ENCODE assay signal across 17 mouse cellular contexts in genomic region chr2:163743357-163743756, GRCm38 (mm10). TPM values are rescaled to one million over a fixed set of nuclear protein-coding genes. Genes with fewer than 3 reads are reported as not detected.
DNase-seq lines count a peak whose midpoint lies in the region; ATAC-seq and TF ChIP-seq lines count a peak whose summit lies in the region.
"Had no signal": no experiment of that assay in that cellular context is flagged by ENCODE, and none has a peak within 500 bp of the region (broad histone marks: within the 10 kb centered on the region; RNA-seq: fewer than 3 reads in every experiment).

No protein-coding gene starts in this region.

- no peak overlapping the region for H3K27ac ChIP-seq in kidney, embryonic 15.5 days
- H3K27ac ChIP-seq in MEL (ENCODE audit: control insufficient read depth, low read depth, low read length) = peak overlapping the region; percentile 53
- H3K27ac ChIP-seq in lung, embryonic 16.5 days (ENCODE audit: low read length) = no peak overlapping the region
- H3K27ac ChIP-seq in forebrain, embryonic 13.5 days = no peak overlapping the region
- H3K27ac ChIP-seq: embryonic facial prominence, embryonic 10.5 days; heart, embryonic 13.5 days; intestine, embryonic 15.5 days; macrophage; neural tube, embryonic 15.5 days had no signal

- WGBS in kidney, embryonic 15.5 days = 59% methylated on average over 6 of the region's 6 CpGs
- WGBS in lung, embryonic 16.5 days = 45% methylated on average over 6 of the region's 6 CpGs
- 79% methylated on average over 6 of the region's 6 CpGs for WGBS in forebrain, embryonic 13.5 days

- ATAC-seq in kidney, embryonic 15.5 days (replicated peaks; ENCODE audit: low FRiP score) = no peak
- ATAC-seq in granulocyte monocyte progenitor cell, adult 5-6 weeks (replicated peaks; ENCODE audit: poor library complexity, severe bottlenecking) = peak; percentile 33; the same call in 1 of the 2 replicates
- ATAC-seq in lung, embryonic 16.5 days (ENCODE audit: low read depth) = peak; percentile 51
- no peak for ATAC-seq in forebrain, embryonic 13.5 days
- ATAC-seq: CD4-positive, CD25-positive, alpha-beta regulatory T cell, adult 4 months; intestine, embryonic 15.5 days had no signal

- H3K4me3 ChIP-seq in kidney, embryonic 15.5 days (replicated peaks) = no peak overlapping the region
- H3K4me3 ChIP-seq in MEL (ENCODE audit: control insufficient read depth in 1 of 2, insufficient read depth in 1 of 2, low read depth in 2 of 2, low read length in 2 of 2) = no peak overlapping the region; a peak in 1 of 4 replicates
- H3K4me3 ChIP-seq in lung, embryonic 16.5 days (ENCODE audit: low read length) = no peak overlapping the region
- no peak overlapping the region for H3K4me3 ChIP-seq in forebrain, embryonic 13.5 days
- H3K4me3 ChIP-seq: embryonic facial prominence, embryonic 10.5 days; heart, embryonic 13.5 days; intestine, embryonic 15.5 days; neural tube, embryonic 15.5 days had no signal

- no peaks in the 10 kb centered on the region for H3K9me3 ChIP-seq in kidney, embryonic 15.5 days (replicated peaks)
- no peaks in the 10 kb centered on the region for H3K9me3 ChIP-seq in MEL (replicated peaks; ENCODE audit: insufficient read depth, low read length)
- H3K9me3 ChIP-seq in lung, embryonic 16.5 days (ENCODE audit: control insufficient read depth, low read length) = no peaks in the 10 kb centered on the region
- no peaks in the 10 kb centered on the region for H3K9me3 ChIP-seq in forebrain, embryonic 13.5 days (replicated peaks)
- H3K9me3 ChIP-seq: embryonic facial prominence, embryonic 10.5 days; heart, embryonic 13.5 days; intestine, embryonic 15.5 days; neural tube, embryonic 15.5 days had no signal

- H3K9ac ChIP-seq in kidney, embryonic 15.5 days = no peak overlapping the region
- peak overlapping the region; percentile 23 for H3K9ac ChIP-seq in MEL (ENCODE audit: control insufficient read depth, low read depth, low read length, poor library complexity, severe bottlenecking)
- H3K9ac ChIP-seq in lung, embryonic 16.5 days (ENCODE audit: low read length) = no peak overlapping the region
- H3K9ac ChIP-seq in forebrain, embryonic 13.5 days = no peak overlapping the region
- H3K9ac ChIP-seq: heart, embryonic 13.5 days; intestine, embryonic 15.5 days; neural tube, embryonic 15.5 days had no signal

- H3K4me2 ChIP-seq in kidney, embryonic 15.5 days = no peak overlapping the region
- no peak overlapping the region for H3K4me2 ChIP-seq in lung, embryonic 16.5 days (ENCODE audit: low read depth, low read length)
- H3K4me2 ChIP-seq in forebrain, embryonic 13.5 days = no peak overlapping the region
- H3K4me2 ChIP-seq: heart, embryonic 13.5 days; intestine, embryonic 15.5 days; neural tube, embryonic 15.5 days had no signal

- no peak for TF ChIP-seq CTCF in MEL (IDR thresholded peaks at IDR 0.05 in 2 of 3, conservative IDR thresholded peaks at IDR 0.05 in 1 of 3; ENCODE audit: control insufficient read depth in 1 of 3, insufficient read depth in 1 of 3, low read depth in 2 of 3, low read length in 3 of 3, poor library complexity in 1 of 3, severe bottlenecking in 1 of 3)

- no peaks in the 10 kb centered on the region for H3K36me3 ChIP-seq in kidney, embryonic 15.5 days
- H3K36me3 ChIP-seq in MEL (ENCODE audit: control insufficient read depth in 1 of 2, insufficient read depth in 2 of 2, low read length in 2 of 2) = peaks cover 0 to 21% of the 10 kb centered on the region in 2 experiments; a peak in 2 of 4 replicates
- H3K36me3 ChIP-seq in lung, embryonic 16.5 days (ENCODE audit: control insufficient read depth, insufficient read depth, low read length) = no peaks in the 10 kb centered on the region
- no peaks in the 10 kb centered on the region for H3K36me3 ChIP-seq in forebrain, embryonic 13.5 days (ENCODE audit: poor library complexity, severe bottlenecking)
- H3K36me3 ChIP-seq: embryonic facial prominence, embryonic 10.5 days; heart, embryonic 13.5 days; intestine, embryonic 15.5 days; neural tube, embryonic 15.5 days had no signal

- TF ChIP-seq RAD21 in MEL (IDR thresholded peaks at IDR 0.05; ENCODE audit: low read depth, low read length) = no peak

- TF ChIP-seq EP300 in MEL (IDR thresholded peaks at IDR 0.05; ENCODE audit: low read depth in 1 of 2, low read length in 2 of 2) = peak; percentile 74

- peaks cover 3% of the 10 kb centered on the region for H3K27me3 ChIP-seq in kidney, embryonic 15.5 days
- no peaks in the 10 kb centered on the region for H3K27me3 ChIP-seq in MEL (ENCODE audit: control insufficient read depth in 1 of 2, insufficient read depth in 2 of 2, low read length in 2 of 2)
- H3K27me3 ChIP-seq in lung, embryonic 16.5 days (ENCODE audit: control insufficient read depth, insufficient read depth, low read depth, low read length) = no peaks in the 10 kb centered on the region
- no peaks in the 10 kb centered on the region for H3K27me3 ChIP-seq in forebrain, embryonic 13.5 days
- H3K27me3 ChIP-seq: neural tube, embryonic 15.5 days had no signal

- no peaks in the 10 kb centered on the region for H3K79me2 ChIP-seq in MEL (ENCODE audit: control insufficient read depth, insufficient read depth, low read length, poor library complexity)

- peak in 1 of 2 experiments; percentile 37; a peak in 1 of 4 replicates for TF ChIP-seq POLR2A in MEL (IDR thresholded peaks at IDR 0.05; ENCODE audit: control insufficient read depth in 1 of 2, insufficient read depth in 1 of 2, low read depth in 1 of 2, low read length in 2 of 2, poor library complexity in 1 of 2)

- H3K4me1 ChIP-seq in kidney, embryonic 15.5 days = no peaks in the 10 kb centered on the region
- H3K4me1 ChIP-seq in MEL (ENCODE audit: control insufficient read depth in 1 of 2, insufficient read depth in 2 of 2, low read length in 2 of 2) = peaks cover 14 to 28% of the 10 kb centered on the region in 2 experiments
- H3K4me1 ChIP-seq in lung, embryonic 16.5 days (replicated peaks; ENCODE audit: control insufficient read depth, insufficient read depth, low read length) = peaks cover 11% of the 10 kb centered on the region; the same call in 1 of the 2 replicates
- no peaks in the 10 kb centered on the region for H3K4me1 ChIP-seq in forebrain, embryonic 13.5 days
- H3K4me1 ChIP-seq: intestine, embryonic 15.5 days; neural tube, embryonic 15.5 days had no signal

- DNase-seq in kidney, adult 9 months = peak; percentile 19
- peak; percentile 76 for DNase-seq in MEL (ENCODE audit: low read depth, low spot score)
- no peak for DNase-seq in B cell, adult 2 months
- no peak for DNase-seq in ovary, adult 18-20 months (ENCODE audit: low spot score)
- DNase-seq: cerebellum, adult 8-10 months; gastrocnemius, postnatal 25 days; layer of hippocampus, adult 9-11 months had no signal

TF ChIP-seq in MEL, 35 proteins besides CTCF, POLR2A, EP300 and RAD21 (continues in another document):
- peak; percentile 72 for TF ChIP-seq GATA1 (IDR thresholded peaks at IDR 0.05; ENCODE audit: low read depth, low read length)
- TF ChIP-seq USF2 (IDR thresholded peaks at IDR 0.05; ENCODE audit: borderline replicate concordance in 1 of 2, insufficient read depth in 1 of 2, low read depth in 1 of 2, low read length in 2 of 2) = no peak
- no peak for TF ChIP-seq MEF2A (IDR thresholded peaks at IDR 0.05; ENCODE audit: extremely low read depth, insufficient replicate concordance, low read depth, low read length, poor library complexity, severe bottlenecking)
- peak; percentile 59 for TF ChIP-seq TCF12 (IDR thresholded peaks at IDR 0.05; ENCODE audit: low read depth, low read length)
- TF ChIP-seq GABPA (IDR thresholded peaks at IDR 0.05; ENCODE audit: low read depth, low read length) = no peak
- TF ChIP-seq CHD2 (IDR thresholded peaks at IDR 0.05; ENCODE audit: low read length) = no peak
- TF ChIP-seq MYB (IDR thresholded peaks at IDR 0.05; ENCODE audit: low read depth, low read length) = 0 out of 2 replicates have a peak, but pooled peaks have one; percentile 17
- no peak for TF ChIP-seq NRF1 (IDR thresholded peaks at IDR 0.05; ENCODE audit: insufficient read depth, low read depth, low read length, poor library complexity, severe bottlenecking)
- no peak for TF ChIP-seq E2F4 (IDR thresholded peaks at IDR 0.05; ENCODE audit: borderline replicate concordance, low read depth, low read length)
- TF ChIP-seq CHD1 (IDR thresholded peaks at IDR 0.05; ENCODE audit: low read depth, low read length) = no peak
- TF ChIP-seq USF1 (IDR thresholded peaks at IDR 0.05; ENCODE audit: low read depth, low read length) = no peak
- no peak for TF ChIP-seq BHLHE40 (IDR thresholded peaks at IDR 0.05; ENCODE audit: borderline replicate concordance, low read depth, low read length)
- TF ChIP-seq MXI1 (IDR thresholded peaks at IDR 0.05; ENCODE audit: low read depth, low read length) = 0 out of 2 replicates have a peak, but pooled peaks have one; percentile 31
- no peak for TF ChIP-seq TAL1 (IDR thresholded peaks at IDR 0.05; ENCODE audit: low read length)
- TF ChIP-seq TBP (IDR thresholded peaks at IDR 0.05; ENCODE audit: low read depth, low read length) = 0 out of 2 replicates have a peak, but pooled peaks have one; percentile 14
- no peak for TF ChIP-seq ZNF384 (IDR thresholded peaks at IDR 0.05; ENCODE audit: low read depth, low read length)
- TF ChIP-seq JUND (IDR thresholded peaks at IDR 0.05; ENCODE audit: low read depth, low read length) = no peak
- no peak for TF ChIP-seq UBTF (IDR thresholded peaks at IDR 0.05; ENCODE audit: borderline replicate concordance, insufficient read depth, low read depth, low read length)
- TF ChIP-seq ELF1 (IDR thresholded peaks at IDR 0.05; ENCODE audit: low read depth, low read length) = peak; percentile 71
- TF ChIP-seq ZKSCAN1 (IDR thresholded peaks at IDR 0.05; ENCODE audit: low read depth, low read length) = no peak
- no peak for TF ChIP-seq MAZ (IDR thresholded peaks at IDR 0.05; ENCODE audit: low read depth, low read length)
- TF ChIP-seq POLR2AphosphoS5 (IDR thresholded peaks at IDR 0.05; ENCODE audit: borderline replicate concordance, low read depth, low read length) = no peak
- no peak for TF ChIP-seq MAFK (IDR thresholded peaks at IDR 0.05; ENCODE audit: borderline replicate concordance, low read depth, low read length)

RNA-seq across cellular contexts. Expression of gene Ada, which starts 6.7 kb away (rescaled TPM):
- 9.5 and 11.8 TPM in 2 replicates for polyA plus RNA-seq in kidney, embryonic 15.5 days (2015; fragmentation: Nextera tagmentation; extraction: Ambion mirVana)
- 35.1 and 36.7 TPM in 2 replicates for total RNA-seq in MEL (2012; rRNA removed)
- 10 to 100 TPM in 1 of 2 experiments, not detected in 1; 36.5 TPM for polyA plus RNA-seq in MEL (2012; ENCODE audit: insufficient read depth in 1 of 2, insufficient read length in 2 of 2, low read depth in 1 of 2, low replicate concordance in 2 of 2, missing spikeins in 1 of 2)
- 14.7 and 22.8 TPM in 2 replicates for total RNA-seq in granulocyte monocyte progenitor cell, adult 5-6 weeks (2014; fragmentation: Nextera tagmentation)
- total RNA-seq in granulocyte monocyte progenitor cell, adult 5-6 weeks (2017) = 17.0 and 19.3 TPM in 2 replicates
- polyA plus RNA-seq in lung, embryonic 16.5 days (2015; fragmentation: Nextera tagmentation; extraction: Ambion mirVana) = 8.2 and 9.4 TPM in 2 replicates
- 6.6 and 7.3 TPM in 2 replicates for polyA plus RNA-seq in forebrain, embryonic 13.5 days (2015; fragmentation: Nextera tagmentation; extraction: Ambion mirVana)

Comparison
In these comparisons a context has a peak if more than half of its experiments do, and no peak if none do; other contexts are left out.
1. DNase-seq: peak in kidney, adult 9 months (single experiment) and MEL (single experiment); none in B cell, adult 2 months (0 of 2) and ovary, adult 18-20 months (single experiment).
2. ATAC-seq: peak in granulocyte monocyte progenitor cell, adult 5-6 weeks (single experiment) and lung, embryonic 16.5 days (single experiment); none in kidney, embryonic 15.5 days (single experiment) and forebrain, embryonic 13.5 days (single experiment).